Mouse (Mus musculus) kidney, embryonic 16.5 days (tissue): Measurements from ENCODE around the gene Dcun1d1. TPM values are rescaled to one million over a fixed set of nuclear protein-coding genes. Genes with fewer than 3 reads are reported as not detected.

Experiments
- polyA plus RNA-seq: library from polyadenylated mRNA; unstranded; fragments of >200 nt; fragmentation: Nextera tagmentation; extraction: Ambion mirVana; gene quantifications from 2 replicates; pipeline ENCODE4 v1.2.1, GENCODE M21; 2015

Dcun1d1 gene
- polyA plus RNA-seq, 1 experiment from 2014 or later, result 90.9 TPM

Other genes starting within 250 kb of the Dcun1d1 start
- gene Atp11b, start 183.3 kb downstream of the Dcun1d1 start, polyA plus RNA-seq, result 31.4 and 31.7 TPM in 2 replicates
- gene Mccc1, start 63.2 kb upstream of the Dcun1d1 start, polyA plus RNA-seq, result 73.7 and 74.8 TPM in 2 replicates
- gene Ccdc144b, start 116.1 kb upstream of the Dcun1d1 start, polyA plus RNA-seq, result not detected in 2 replicates
- gene Acad9, start 128.5 kb upstream of the Dcun1d1 start, polyA plus RNA-seq, result 88.1 and 98.9 TPM in 2 replicates
- 8.2 and 9.6 TPM in 2 replicates for gene D3Ertd254e, start 213.6 kb upstream of the Dcun1d1 start, polyA plus RNA-seq